Mouse (Mus musculus) embryo, embryonic 10 days (tissue): Measurements from ENCODE around the gene Sugt1.
A peak's percentile ranks its signal among the peaks of the same experiment; 100 is the strongest.

Experiments used
- DNase-seq: peaks from one replicate; pipeline ENCODE4 v3.0.0-alpha.2; 2015; ENCODE audit warnings: low spot score

Gene Sugt1

GRCm38 (mm10) chr14:79606867-79607266 lies 19.4 kb downstream of the Sugt1 start:
- DNase-seq: no peak

- DNase-seq: no peak
Measured at GRCm38 (mm10) chr14:79607352-79607751, 19.9 kb downstream of the Sugt1 start.

- no peak for DNase-seq
Measured at GRCm38 (mm10) chr14:79608286-79608685, 20.8 kb downstream of the Sugt1 start.

GRCm38 (mm10) chr14:79617121-79617828 lies 29.8 kb downstream of the Sugt1 start:
- DNase-seq: peak; percentile 30

- DNase-seq: no peak
Measured at GRCm38 (mm10) chr14:79619802-79620201, 32.3 kb downstream of the Sugt1 start.

GRCm38 (mm10) chr14:79621143-79621542 lies 33.7 kb downstream of the Sugt1 start:
- no peak for DNase-seq

- no peak for DNase-seq
Measured at GRCm38 (mm10) chr14:79632330-79632729, 44.8 kb downstream of the Sugt1 start.

GRCm38 (mm10) chr14:79633196-79633595 lies 45.7 kb downstream of the Sugt1 start:
- DNase-seq: no peak

GRCm38 (mm10) chr14:79636814-79637213 lies 49.3 kb downstream of the Sugt1 start:
- DNase-seq: no peak

- no peak for DNase-seq
Measured at GRCm38 (mm10) chr14:79642063-79642462, 54.6 kb downstream of the Sugt1 start.

GRCm38 (mm10) chr14:79645378-79645777 lies 57.9 kb downstream of the Sugt1 start:
- DNase-seq: peak; percentile 33

- DNase-seq: no peak
Measured at GRCm38 (mm10) chr14:79649680-79650079, 62.2 kb downstream of the Sugt1 start.

GRCm38 (mm10) chr14:79652654-79653053 lies 65.2 kb downstream of the Sugt1 start:
- DNase-seq: no peak

GRCm38 (mm10) chr14:79658286-79658685 lies 70.8 kb downstream of the Sugt1 start:
- DNase-seq: no peak

- no peak for DNase-seq
Measured at GRCm38 (mm10) chr14:79658748-79659508, 71.4 kb downstream of the Sugt1 start.

- no peak for DNase-seq
Measured at GRCm38 (mm10) chr14:79660467-79660866, 73.0 kb downstream of the Sugt1 start.

GRCm38 (mm10) chr14:79661005-79661917 lies 73.8 kb downstream of the Sugt1 start:
- peak; percentile 81 for DNase-seq

GRCm38 (mm10) chr14:79662001-79662400 lies 74.5 kb downstream of the Sugt1 start, which contains the start of gene Cnmd:
Cnmd (minus strand) TSS chr14:79662170.
- no peak for DNase-seq

- DNase-seq: no peak
Measured at GRCm38 (mm10) chr14:79671008-79671407, 83.5 kb downstream of the Sugt1 start.

GRCm38 (mm10) chr14:79672567-79672966 lies 85.1 kb downstream of the Sugt1 start:
- no peak for DNase-seq

- peak; percentile 61 for DNase-seq
Measured at GRCm38 (mm10) chr14:79673083-79674013, 85.9 kb downstream of the Sugt1 start.
